In the genomic region with DNA sequence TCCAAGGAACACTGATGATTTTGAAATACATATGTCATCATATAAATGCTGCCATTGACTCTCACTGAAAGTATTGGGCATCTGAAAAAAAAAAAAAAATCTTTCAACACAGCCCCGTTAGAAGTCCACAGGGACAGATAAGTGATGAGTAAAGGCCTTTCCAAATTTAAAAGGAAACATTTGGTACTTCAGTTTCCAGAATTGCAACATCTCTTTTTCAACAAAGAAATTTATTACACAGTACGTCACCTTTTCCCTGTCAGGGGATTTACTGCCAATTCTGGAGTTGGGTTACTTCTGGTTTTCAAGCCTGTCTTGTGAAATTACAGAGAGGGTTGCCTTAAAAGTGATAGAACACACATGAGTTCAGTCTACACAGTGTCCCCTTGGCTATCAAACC, we compare ENCODE assay signal across 16 mouse cellular contexts.
DNase-seq lines count a peak whose midpoint lies in the region; ATAC-seq and TF ChIP-seq lines count a peak whose summit lies in the region.
"Had no signal": no experiment of that assay in that cellular context is flagged by ENCODE, and none has a peak within 500 bp of the region (broad histone marks: within the 10 kb centered on the region; RNA-seq: fewer than 3 reads in every experiment).

No protein-coding gene starts in this region.

- H3ac ChIP-seq in C2C12 (ENCODE audit: control insufficient read depth, insufficient read length, low read depth) = no peak overlapping the region

- no peaks in the 10 kb centered on the region for H3K79me3 ChIP-seq in C2C12 (ENCODE audit: low read depth)

- ATAC-seq in heart, embryonic 11.5 days (replicated peaks; ENCODE audit: insufficient number of reproducible peaks, low FRiP score, low TSS enrichment) = no peak
- ATAC-seq: forebrain, embryonic 15.5 days; intestine, embryonic 16.5 days had no signal

- no peaks in the 10 kb centered on the region for H3K36me3 ChIP-seq in heart, embryonic 11.5 days (ENCODE audit: control insufficient read depth, insufficient read depth, low read length)
- no peaks in the 10 kb centered on the region for H3K36me3 ChIP-seq in C2C12 (ENCODE audit: control insufficient read depth, insufficient read depth)
- H3K36me3 ChIP-seq: forebrain, embryonic 15.5 days; hindbrain, embryonic 12.5 days had no signal

- no peaks in the 10 kb centered on the region for H3K27me3 ChIP-seq in heart, embryonic 11.5 days (ENCODE audit: control insufficient read depth, insufficient read depth, low read length)
- no peaks in the 10 kb centered on the region for H3K27me3 ChIP-seq in C2C12 (ENCODE audit: control insufficient read depth, insufficient read depth, insufficient read length)
- H3K27me3 ChIP-seq: forebrain, embryonic 15.5 days; hindbrain, embryonic 12.5 days had no signal

- no peak overlapping the region for H3K27ac ChIP-seq in heart, embryonic 11.5 days (ENCODE audit: low read depth, low read length)
- H3K27ac ChIP-seq: forebrain, embryonic 15.5 days; hindbrain, embryonic 12.5 days; left cerebral cortex, adult 2 months had no signal

- no peaks in the 10 kb centered on the region for H3K9me3 ChIP-seq in heart, embryonic 11.5 days (replicated peaks; ENCODE audit: control insufficient read depth, low read length)
- H3K9me3 ChIP-seq: forebrain, embryonic 15.5 days; hindbrain, embryonic 12.5 days had no signal

- no peak overlapping the region for H3K4me3 ChIP-seq in heart, embryonic 11.5 days (ENCODE audit: low read depth, low read length)
- H3K4me3 ChIP-seq in C2C12 (ENCODE audit: insufficient read depth, poor library complexity, severe bottlenecking) = no peak overlapping the region
- H3K4me3 ChIP-seq: forebrain, embryonic 15.5 days; hindbrain, embryonic 12.5 days; left cerebral cortex, adult 2 months had no signal

- H3K79me2 ChIP-seq in C2C12 (ENCODE audit: control insufficient read depth, insufficient read depth) = no peaks in the 10 kb centered on the region

- peak; percentile 57 to 66 for DNase-seq in heart, adult 9 months (ENCODE audit: low spot score in 2 of 2)
- peak; percentile 18 for DNase-seq in 3134 (ENCODE audit: extremely low read depth, insufficient read length, low spot score)
- DNase-seq in lung, postnatal 10 days = peak; percentile 19
- no peak for DNase-seq in natural killer cell, adult 2 months (ENCODE audit: low spot score in 2 of 2)
- no peak for DNase-seq in layer of hippocampus, postnatal 36 days
- DNase-seq: cerebellum, postnatal 25 days; gastrocnemius, postnatal 10 days; kidney, postnatal 4 days; liver; spleen, adult 18-20 months had no signal

- no peaks in the 10 kb centered on the region for H3K4me1 ChIP-seq in heart, embryonic 11.5 days (ENCODE audit: control insufficient read depth, insufficient read depth, low read length)
- H3K4me1 ChIP-seq: forebrain, embryonic 15.5 days; hindbrain, embryonic 12.5 days had no signal

- no peak for TF ChIP-seq CTCF in C2C12 (IDR thresholded peaks at IDR 0.05; ENCODE audit: control insufficient read depth, insufficient read depth, insufficient read length)

- H3K9ac ChIP-seq in heart, embryonic 11.5 days (ENCODE audit: low read depth, low read length) = no peak overlapping the region
- H3K9ac ChIP-seq: forebrain, embryonic 15.5 days; hindbrain, embryonic 12.5 days had no signal

- WGBS in heart, embryonic 11.5 days (ENCODE audit: insufficient replicate concordance) = 63% methylated on average over 2 of the region's 2 CpGs

- H3K4me2 ChIP-seq in heart, embryonic 11.5 days = no peak overlapping the region
- H3K4me2 ChIP-seq: forebrain, embryonic 15.5 days; hindbrain, embryonic 12.5 days had no signal

TF ChIP-seq in C2C12, 6 proteins besides CTCF, POLR2A, EP300 and RAD21:
- TF ChIP-seq MYOG (IDR thresholded peaks at IDR 0.05; ENCODE audit: control insufficient read depth, extremely low read depth, insufficient read length) = no peak
- peak; percentile 78 for TF ChIP-seq CEBPB (IDR thresholded peaks at IDR 0.05; ENCODE audit: low read depth)
- no peak for TF ChIP-seq MAX (IDR thresholded peaks at IDR 0.05)
- TF ChIP-seq MYOD1 (IDR thresholded peaks at IDR 0.05; ENCODE audit: control insufficient read depth, insufficient read length, low read depth) = no peak
- TF ChIP-seq USF1 (IDR thresholded peaks at IDR 0.05; ENCODE audit: low read depth) = no peak
- TF ChIP-seq FOSL1 (IDR thresholded peaks at IDR 0.05; ENCODE audit: insufficient read depth, low read length, poor library complexity, severe bottlenecking) = no peak

Comparison
In these comparisons a context has a peak if more than half of its experiments do, and no peak if none do; other contexts are left out.
1. DNase-seq: peak in heart, adult 9 months (2 of 2), 3134 (single experiment) and lung, postnatal 10 days (single experiment); none in natural killer cell, adult 2 months (0 of 2) and layer of hippocampus, postnatal 36 days (0 of 2).